Mouse (Mus musculus): ENCODE results near the gene Cdk11b. TPM values are rescaled to one million over a fixed set of nuclear protein-coding genes. Genes with fewer than 3 reads are reported as not detected.

The Cdk11b gene
- 10 to 100 TPM; 30.1 to 32.3 TPM for total RNA-seq (2021)

GRCm38 (mm10) chr4:155624338-155625291 lies at the start of gene Cdk11b:
Gene Cdk11b (plus strand): TSS chr4:155624854.
- DNase-seq, result peak; percentile 96

GRCm38 (mm10) chr4:155574931-155575330 lies 49.7 kb upstream of the Cdk11b start:
- no peak for DNase-seq

- no peak for DNase-seq
These were observed 49.1 kb upstream of the Cdk11b start for GRCm38 (mm10) chr4:155575521-155575920.

GRCm38 (mm10) chr4:155577132-155577531 lies 47.5 kb upstream of the Cdk11b start:
- DNase-seq, result no peak

GRCm38 (mm10) chr4:155577741-155578140 lies 46.9 kb upstream of the Cdk11b start:
- no peak for DNase-seq

- DNase-seq, result peak; percentile 40
These were observed 46.1 kb upstream of the Cdk11b start for GRCm38 (mm10) chr4:155578336-155579125.

- DNase-seq, result peak; percentile 78
These were observed 44.2 kb upstream of the Cdk11b start for GRCm38 (mm10) chr4:155580420-155580819.

- no peak for DNase-seq
These were observed 42.3 kb upstream of the Cdk11b start for GRCm38 (mm10) chr4:155582279-155582905.

GRCm38 (mm10) chr4:155589356-155589755 lies 35.3 kb upstream of the Cdk11b start:
- DNase-seq, result no peak

- no peak for DNase-seq
These were observed 33.5 kb upstream of the Cdk11b start for GRCm38 (mm10) chr4:155591012-155591719.

- no peak for DNase-seq
These were observed 30.9 kb upstream of the Cdk11b start for GRCm38 (mm10) chr4:155593780-155594179.

GRCm38 (mm10) chr4:155595777-155596176 lies 28.9 kb upstream of the Cdk11b start:
- DNase-seq, result no peak

- no peak for DNase-seq
These were observed 28.0 kb upstream of the Cdk11b start for GRCm38 (mm10) chr4:155596606-155597005.

- no peak for DNase-seq
These were observed 26.1 kb upstream of the Cdk11b start for GRCm38 (mm10) chr4:155598536-155598935.

- DNase-seq, result no peak
These were observed 24.5 kb upstream of the Cdk11b start for GRCm38 (mm10) chr4:155599901-155600825.

GRCm38 (mm10) chr4:155601091-155601996 lies 23.3 kb upstream of the Cdk11b start, which contains the start of gene Slc35e2:
Gene Slc35e2 (plus strand): TSS chr4:155601416.
- peak; percentile 97 for DNase-seq

- no peak for DNase-seq
These were observed 22.6 kb upstream of the Cdk11b start for GRCm38 (mm10) chr4:155601997-155602456.

GRCm38 (mm10) chr4:155602753-155603152 lies 21.9 kb upstream of the Cdk11b start:
- no peak for DNase-seq

GRCm38 (mm10) chr4:155603801-155604200 lies 20.9 kb upstream of the Cdk11b start:
- no peak for DNase-seq

- no peak for DNase-seq
These were observed 19.5 kb upstream of the Cdk11b start for GRCm38 (mm10) chr4:155605132-155605531.

Measured in heart, postnatal 4 days (tissue).